In genomic region chr5:117492933-117493863, GRCm38 (mm10) we compare ENCODE assay signal across 7 mouse cellular contexts.
A peak's percentile ranks its signal among the peaks of the same experiment; 100 is the strongest.
DNase-seq lines count a peak whose midpoint lies in the region; ATAC-seq and TF ChIP-seq lines count a peak whose summit lies in the region.

No protein-coding gene starts in this region.

- no peaks in the 10 kb centered on the region for H3K27me3 ChIP-seq in forebrain, embryonic 11.5 days (ENCODE audit: control insufficient read depth, insufficient read depth, low read length)
- H3K27me3 ChIP-seq in midbrain, embryonic 16.5 days (ENCODE audit: control insufficient read depth, insufficient read depth, low read depth, low read length): no peaks in the 10 kb centered on the region

- H3K36me3 ChIP-seq in forebrain, embryonic 11.5 days (ENCODE audit: control insufficient read depth, insufficient read depth, low read length): no peaks in the 10 kb centered on the region
- no peaks in the 10 kb centered on the region for H3K36me3 ChIP-seq in midbrain, embryonic 16.5 days (ENCODE audit: control insufficient read depth, insufficient read depth, low read length)

- ATAC-seq in forebrain, embryonic 11.5 days (replicated peaks; ENCODE audit: low FRiP score): peak; percentile 89
- peak; percentile 81 for ATAC-seq in midbrain, embryonic 16.5 days
- no peak for ATAC-seq in inflammation-experienced regulatory T-cells, adult 6 months

- peak overlapping the region; percentile 18; the same call in 1 of the 2 replicates for H3K9ac ChIP-seq in forebrain, embryonic 11.5 days (ENCODE audit: low read length)
- peak overlapping the region; percentile 49 for H3K9ac ChIP-seq in midbrain, embryonic 16.5 days (ENCODE audit: low read depth, low read length)

- H3K4me2 ChIP-seq in forebrain, embryonic 11.5 days (ENCODE audit: low read depth, low read length, severe bottlenecking): peak overlapping the region; percentile 28
- peak overlapping the region; percentile 60 for H3K4me2 ChIP-seq in midbrain, embryonic 16.5 days (ENCODE audit: low read length)

- no peak overlapping the region for H3K4me3 ChIP-seq in forebrain, embryonic 11.5 days (ENCODE audit: low read depth, low read length)
- peak overlapping the region; percentile 42 for H3K4me3 ChIP-seq in layer of hippocampus, adult 2 months
- H3K4me3 ChIP-seq in midbrain, embryonic 16.5 days (ENCODE audit: low read depth, low read length): peak overlapping the region; percentile 27

- WGBS in forebrain, embryonic 11.5 days: 27% methylated on average over 31 of the region's 31 CpGs
- WGBS in midbrain, embryonic 16.5 days: 14% methylated on average over 31 of the region's 31 CpGs

- H3K27ac ChIP-seq in forebrain, embryonic 11.5 days (ENCODE audit: low read depth, low read length): no peak overlapping the region
- peak overlapping the region; percentile 91 for H3K27ac ChIP-seq in layer of hippocampus, adult 2 months
- H3K27ac ChIP-seq in midbrain, embryonic 16.5 days (ENCODE audit: low read length): peak overlapping the region; percentile 58

- peak; percentile 10 for DNase-seq in urinary bladder, postnatal 14 days (ENCODE audit: low spot score)
- DNase-seq in urinary bladder, adult 2 months (ENCODE audit: low spot score): no peak
- DNase-seq in forebrain, embryonic 11.5 days (ENCODE audit: low spot score): peak; percentile 86
- peak; percentile 58 to 73 for DNase-seq in layer of hippocampus, adult 2 months (ENCODE audit: low spot score in 2 of 2)
- DNase-seq in liver: no peak

- TF ChIP-seq CTCF in layer of hippocampus, adult 2 months (conservative IDR thresholded peaks at IDR 0.05): no peak

- no peaks in the 10 kb centered on the region for H3K9me3 ChIP-seq in forebrain, embryonic 11.5 days (ENCODE audit: control insufficient read depth, low read length)
- H3K9me3 ChIP-seq in midbrain, embryonic 16.5 days (replicated peaks; ENCODE audit: control insufficient read depth, low read length, poor library complexity, severe bottlenecking): no peaks in the 10 kb centered on the region

- H3K4me1 ChIP-seq in forebrain, embryonic 11.5 days (replicated peaks; ENCODE audit: control insufficient read depth, insufficient read depth, low read length): peaks cover 9% of the 10 kb centered on the region; the same call in 1 of the 2 replicates
- peaks cover 16% of the 10 kb centered on the region for H3K4me1 ChIP-seq in midbrain, embryonic 16.5 days (ENCODE audit: control insufficient read depth, insufficient read depth, low read length)

Comparison
In these comparisons a context has a peak if more than half of its experiments do, and no peak if none do; other contexts are left out.
1. DNase-seq: peak in urinary bladder, postnatal 14 days (single experiment), forebrain, embryonic 11.5 days (single experiment) and layer of hippocampus, adult 2 months (2 of 2); none in urinary bladder, adult 2 months (single experiment) and liver (single experiment).